Comparison of ENCODE assay signal across 10 mouse cellular contexts in the genomic region with DNA sequence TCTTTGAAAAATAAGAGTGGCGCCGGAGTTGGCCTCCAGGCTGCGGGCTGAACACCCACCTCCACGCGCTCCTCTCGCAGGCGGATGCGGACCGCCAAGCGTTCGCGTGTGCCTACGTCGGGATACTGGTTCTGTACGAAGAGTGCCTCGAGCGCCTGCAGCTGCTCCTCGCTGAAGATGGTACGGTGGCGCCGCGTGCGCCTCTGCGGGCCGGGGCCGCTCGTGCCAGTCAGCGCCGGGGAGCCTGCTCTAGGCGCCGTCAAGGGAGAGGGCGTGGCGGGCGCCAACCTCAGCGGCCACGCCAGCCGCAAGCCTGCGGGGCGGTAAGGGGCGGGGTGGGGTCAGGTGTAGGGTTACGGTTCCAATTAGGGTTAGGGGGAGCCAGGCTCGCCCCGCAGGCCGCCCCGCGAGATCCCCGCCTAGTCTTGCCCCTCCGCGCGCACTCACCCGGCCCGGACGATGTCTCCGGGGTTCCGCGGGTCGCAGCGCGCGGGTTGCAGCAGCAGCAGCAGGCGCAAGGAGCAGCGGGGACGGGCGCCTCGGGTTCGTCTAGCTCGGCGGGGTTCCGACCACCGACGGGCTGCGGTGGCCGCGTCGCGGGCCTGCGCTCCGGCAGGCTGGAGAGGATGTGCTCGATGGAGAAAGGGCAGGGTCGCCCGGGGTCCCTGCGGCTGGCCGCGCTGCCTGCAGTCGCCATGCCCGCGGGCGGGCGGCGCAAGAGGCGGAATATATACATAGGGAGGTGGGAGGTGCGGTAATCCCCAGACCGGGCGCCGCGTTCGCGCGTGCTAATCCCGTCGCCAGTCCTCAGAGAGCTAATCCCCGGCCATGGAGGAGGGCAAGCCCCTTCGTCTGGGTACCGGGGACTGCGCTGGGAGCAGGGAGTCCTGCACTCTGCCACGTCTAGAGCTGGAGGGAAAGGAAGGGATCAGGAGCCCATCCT. TPM values are rescaled to one million over a fixed set of nuclear protein-coding genes. Genes with fewer than 3 reads are reported as not detected.
DNase-seq lines count a peak whose midpoint lies in the region; ATAC-seq lines count a peak whose summit lies in the region.
"Had no signal": no experiment of that assay in that cellular context is flagged by ENCODE, and none has a peak within 500 bp of the region (broad histone marks: within the 10 kb centered on the region; RNA-seq: fewer than 3 reads in every experiment).

A gene (minus strand): TSS at position 753 of the 943 bp plus-strand sequence.

- peak within 1 kb of the TSS; percentile 5; the same call in 1 of the 2 replicates for H3K9ac ChIP-seq in heart, embryonic 15.5 days
- H3K9ac ChIP-seq in forebrain, embryonic 15.5 days (replicated peaks): peak within 1 kb of the TSS; percentile 2; the same call in 1 of the 2 replicates
- peak within 1 kb of the TSS; percentile 45; the same call in 1 of the 2 replicates for H3K9ac ChIP-seq in liver, embryonic 12.5 days

- no peak for DNase-seq in heart, postnatal 25 days (ENCODE audit: low spot score)
- peak; percentile 33 for DNase-seq in T-cell, adult 2 months (ENCODE audit: low spot score)
- peak; percentile 71 for DNase-seq in retina, postnatal 1 day
- DNase-seq in spleen, postnatal 4 days (ENCODE audit: low spot score in 2 of 2): no peak
- DNase-seq in right cerebral cortex, adult 2 months (ENCODE audit: low spot score in 2 of 2): no peak

- peaks cover 75% of the 10 kb centered on the region for H3K27me3 ChIP-seq in heart, embryonic 15.5 days
- peaks cover 72% of the 10 kb centered on the region for H3K27me3 ChIP-seq in forebrain, embryonic 15.5 days
- H3K27me3 ChIP-seq in liver, embryonic 12.5 days (replicated peaks): peaks cover 75% of the 10 kb centered on the region

- ATAC-seq in heart, embryonic 15.5 days (replicated peaks; ENCODE audit: insufficient number of reproducible peaks, insufficient read depth, low FRiP score, low read depth): no peak
- ATAC-seq in forebrain, embryonic 15.5 days (replicated peaks): no peak
- no peak for ATAC-seq in liver, embryonic 12.5 days
- ATAC-seq: Patski had no signal

- WGBS in heart, embryonic 15.5 days: under 1% methylated on average over 106 of the region's 106 CpGs
- under 1% methylated on average over 106 of the region's 106 CpGs for WGBS in forebrain, embryonic 15.5 days
- WGBS in liver, embryonic 12.5 days (ENCODE audit: insufficient replicate concordance): 2% methylated on average over 103 of the region's 106 CpGs

- H3K36me3 ChIP-seq in heart, embryonic 15.5 days: no peaks in the 10 kb centered on the region
- H3K36me3 ChIP-seq in forebrain, embryonic 15.5 days: no peaks in the 10 kb centered on the region
- H3K36me3 ChIP-seq in liver, embryonic 12.5 days: no peaks in the 10 kb centered on the region

- intact Hi-C loops in heart, postnatal 25 days (cut with DNase I): loop anchor here (5.0 kb wide), 1 partner anchor 133 kb away; no protein-coding TSS in a partner anchor

- peak within 1 kb of the TSS; percentile 69 for H3K4me2 ChIP-seq in heart, embryonic 15.5 days
- peak within 1 kb of the TSS; percentile 44 for H3K4me2 ChIP-seq in forebrain, embryonic 15.5 days (replicated peaks)
- peak within 1 kb of the TSS; percentile 72 for H3K4me2 ChIP-seq in liver, embryonic 12.5 days

- no peaks in the 10 kb centered on the region for H3K9me3 ChIP-seq in heart, embryonic 15.5 days (replicated peaks)
- no peaks in the 10 kb centered on the region for H3K9me3 ChIP-seq in forebrain, embryonic 15.5 days
- no peaks in the 10 kb centered on the region for H3K9me3 ChIP-seq in liver, embryonic 12.5 days (replicated peaks)

- H3K27ac ChIP-seq in heart, embryonic 15.5 days: no peak within 1 kb of the TSS
- no peak within 1 kb of the TSS for H3K27ac ChIP-seq in forebrain, embryonic 15.5 days (replicated peaks)
- H3K27ac ChIP-seq in liver, embryonic 12.5 days: no peak within 1 kb of the TSS
- H3K27ac ChIP-seq: macrophage had no signal

- peaks cover 21% of the 10 kb centered on the region for H3K4me1 ChIP-seq in heart, embryonic 15.5 days (replicated peaks)
- H3K4me1 ChIP-seq in forebrain, embryonic 15.5 days: peaks cover 21% of the 10 kb centered on the region
- H3K4me1 ChIP-seq in liver, embryonic 12.5 days: peaks cover 24% of the 10 kb centered on the region

- H3K4me3 ChIP-seq in heart, embryonic 15.5 days: peak within 1 kb of the TSS; percentile 43
- H3K4me3 ChIP-seq in forebrain, embryonic 15.5 days: peak within 1 kb of the TSS; percentile 30
- peak within 1 kb of the TSS; percentile 50 for H3K4me3 ChIP-seq in liver, embryonic 12.5 days

RNA-seq across cellular contexts. Expression of the gene that starts here (rescaled TPM):
- polyA plus RNA-seq in heart, embryonic 15.5 days (2015; fragmentation: Nextera tagmentation; extraction: Ambion mirVana): not detected in 2 replicates
- not detected for total RNA-seq in heart, postnatal 25 days (2021)
- polyA plus RNA-seq in forebrain, embryonic 15.5 days (2015; fragmentation: Nextera tagmentation; extraction: Ambion mirVana): 0.19 TPM in 1 of 2 replicates, not detected in the other
- not detected in 2 replicates for polyA plus RNA-seq in liver, embryonic 12.5 days (2016; fragmentation: Nextera tagmentation; extraction: Ambion mirVana)
- polyA plus RNA-seq: macrophage, Patski had no signal

Comparison
In these comparisons a context has a peak if more than half of its experiments do, and no peak if none do; other contexts are left out.
1. DNase-seq: peak in T-cell, adult 2 months (single experiment) and retina, postnatal 1 day (single experiment); none in heart, postnatal 25 days (single experiment), spleen, postnatal 4 days (0 of 2) and right cerebral cortex, adult 2 months (0 of 2).
2. Peak in every context shown above with its lines, with median percentiles within 50 percentile points of each other: H3K4me2 ChIP-seq, H3K4me3 ChIP-seq and H3K9ac ChIP-seq.